ENCODE assay signal across 16 mouse cellular contexts in the genomic region with DNA sequence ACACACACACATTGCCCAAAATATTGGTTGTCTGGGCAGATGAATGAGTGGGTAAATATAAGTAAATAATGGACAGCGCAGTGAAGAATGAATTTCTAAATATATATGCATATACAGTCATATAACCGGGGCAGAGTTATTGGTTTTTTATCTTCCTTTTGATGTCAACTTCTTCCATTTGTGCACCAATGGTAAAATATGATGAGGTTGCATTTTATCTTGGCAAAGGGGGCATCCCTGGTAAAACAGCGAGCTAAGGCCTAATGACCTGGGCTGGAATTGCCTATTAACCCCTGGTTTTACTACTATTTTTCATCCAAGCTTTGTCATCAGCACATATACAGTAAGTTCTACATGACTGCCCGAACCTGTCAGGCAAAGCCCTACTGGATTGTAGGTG.
"Had no signal": no experiment of that assay in that cellular context is flagged by ENCODE, and none has a peak within 500 bp of the region (broad histone marks: within the 10 kb centered on the region; RNA-seq: fewer than 3 reads in every experiment).

No protein-coding gene starts in this region.

- H3K27ac ChIP-seq: neural tube, embryonic 13.5 days; neural tube, embryonic 15.5 days; stomach, embryonic 15.5 days; stomach, postnatal 0 days had no signal

- H3K36me3 ChIP-seq: neural tube, embryonic 13.5 days; neural tube, embryonic 15.5 days; stomach, embryonic 15.5 days had no signal

- H3K4me3 ChIP-seq: neural tube, embryonic 13.5 days; neural tube, embryonic 15.5 days; stomach, embryonic 15.5 days had no signal

- H3K9me3 ChIP-seq: neural tube, embryonic 13.5 days; neural tube, embryonic 15.5 days; stomach, embryonic 15.5 days had no signal

- H3K9ac ChIP-seq: neural tube, embryonic 13.5 days; neural tube, embryonic 15.5 days; stomach, embryonic 15.5 days had no signal

- DNase-seq: retina, postnatal 1 day; right cerebral cortex, adult 18-20 months; right cerebral cortex, postnatal 14 days; right cerebral cortex, postnatal 25 days; right cerebral cortex, postnatal 4 days; spleen, adult 18-20 months; thymus, adult 18-20 months; thymus, adult 2 months; thymus, postnatal 14 days; thymus, postnatal 25 days; thymus, postnatal 36 days; thymus, postnatal 4 days had no signal

- H3K4me1 ChIP-seq: stomach, embryonic 15.5 days had no signal

- H3K4me2 ChIP-seq: neural tube, embryonic 13.5 days; neural tube, embryonic 15.5 days; stomach, embryonic 15.5 days had no signal

- H3K27me3 ChIP-seq: neural tube, embryonic 15.5 days; stomach, embryonic 15.5 days had no signal
